Mouse (Mus musculus): ENCODE results near the gene Rbpjl.

The Rbpjl gene

DNA sequence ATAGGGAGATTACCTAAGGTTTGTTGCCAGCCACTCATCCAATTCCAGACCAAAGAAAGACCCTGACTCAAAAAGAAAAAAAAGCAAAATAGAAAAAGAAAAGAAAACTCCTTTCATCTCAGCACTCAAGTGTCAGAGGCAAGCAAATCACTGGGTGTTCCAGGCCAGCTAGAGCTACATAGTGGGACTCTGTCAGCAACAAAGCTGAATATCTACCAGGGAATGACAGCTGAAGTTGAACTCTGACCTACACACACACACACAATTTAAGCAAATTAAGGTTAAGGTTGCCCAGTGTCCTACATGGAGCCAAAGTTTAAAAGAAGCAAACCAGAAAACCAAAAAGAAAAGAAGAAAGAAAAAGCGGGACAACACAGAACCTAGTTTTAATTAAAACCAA is 45.2 kb downstream of the Rbpjl start:
- DNase-seq: no peak

DNA sequence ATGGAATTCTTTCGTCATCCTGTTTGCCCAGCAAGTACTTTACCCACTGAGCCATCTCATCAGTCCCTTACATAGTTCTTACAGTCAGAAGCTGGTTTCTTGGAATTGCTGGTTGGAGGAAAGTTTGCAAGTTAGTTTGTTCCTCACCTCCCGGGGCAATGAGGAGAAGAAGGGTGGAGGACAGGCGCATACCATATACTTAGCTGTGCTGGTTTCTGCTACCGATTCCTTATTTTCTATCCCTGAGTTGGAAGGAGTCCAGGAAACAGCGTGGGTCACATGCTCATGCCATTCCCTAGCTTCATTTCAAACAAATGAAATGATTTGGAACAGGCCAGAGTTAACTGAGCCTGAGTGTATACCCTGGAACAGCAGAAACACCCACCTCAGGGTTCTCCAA is 46.0 kb downstream of the Rbpjl start:
- no peak for DNase-seq

DNA sequence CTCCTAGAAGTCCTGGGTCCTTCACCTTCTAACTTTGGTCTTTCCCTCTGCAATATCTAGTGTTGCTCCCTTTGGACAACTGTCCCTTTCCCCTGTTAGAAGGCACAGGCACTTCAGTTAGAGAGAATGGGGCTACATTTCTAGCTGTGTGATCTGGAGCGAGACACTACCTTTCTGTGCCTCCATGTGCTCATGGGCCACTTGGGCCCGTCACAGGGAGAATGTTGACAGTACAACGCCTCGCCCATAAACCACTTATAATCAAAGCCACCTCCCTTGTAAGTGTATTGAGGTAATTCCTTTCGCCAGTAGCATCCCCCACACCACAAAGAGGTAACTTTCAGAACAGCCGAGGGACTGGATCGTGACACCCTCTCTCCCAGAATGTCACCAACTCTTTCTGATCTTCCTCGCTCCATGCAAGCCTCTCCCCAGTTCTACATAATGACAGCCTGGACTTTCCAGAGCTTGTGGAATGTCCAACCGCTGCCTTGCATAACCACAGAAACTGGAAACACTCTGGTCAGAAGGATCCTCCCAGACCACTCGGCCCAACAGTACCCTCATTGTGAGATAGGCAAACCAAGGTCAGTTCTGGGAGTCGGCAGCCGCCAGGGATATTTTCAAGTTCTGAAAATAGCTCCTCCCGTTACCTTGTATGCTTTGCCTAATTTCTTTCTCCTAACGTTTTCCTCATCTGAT is 46.6 kb downstream of the Rbpjl start:
- DNase-seq: no peak

DNA sequence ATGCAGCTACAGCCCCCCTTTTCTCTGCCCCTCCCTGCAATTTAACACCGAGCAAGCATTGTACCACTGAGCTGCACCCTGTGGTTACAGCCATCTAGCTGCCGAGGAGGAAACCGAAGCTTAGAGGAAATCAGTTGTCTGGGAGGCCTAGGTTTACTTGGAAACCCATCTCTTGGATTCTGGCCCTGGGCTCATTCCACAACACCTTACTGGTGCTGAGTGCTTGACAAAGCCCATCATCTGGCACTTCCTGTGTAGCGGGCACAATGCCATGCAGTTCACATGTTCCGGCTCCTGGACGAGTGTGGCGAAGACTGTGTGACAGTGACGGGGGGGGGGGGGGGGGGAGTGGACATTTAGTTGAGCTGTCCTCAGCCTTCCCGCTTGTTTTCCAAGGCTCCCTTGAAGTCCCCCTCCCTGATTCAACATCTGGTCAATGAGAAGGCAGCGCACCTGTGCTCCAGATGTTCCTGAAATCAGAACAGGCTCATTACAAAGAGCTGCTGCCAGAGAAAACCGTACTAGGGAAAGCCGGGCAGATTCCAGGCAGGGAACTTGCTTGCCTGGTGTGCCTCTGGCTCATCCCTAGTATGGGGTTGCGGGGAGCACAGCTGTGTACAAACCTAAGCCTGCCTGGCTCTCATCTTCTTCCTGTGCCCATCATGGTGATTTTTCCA is 49.2 kb downstream of the Rbpjl start:
- DNase-seq: no peak

DNA sequence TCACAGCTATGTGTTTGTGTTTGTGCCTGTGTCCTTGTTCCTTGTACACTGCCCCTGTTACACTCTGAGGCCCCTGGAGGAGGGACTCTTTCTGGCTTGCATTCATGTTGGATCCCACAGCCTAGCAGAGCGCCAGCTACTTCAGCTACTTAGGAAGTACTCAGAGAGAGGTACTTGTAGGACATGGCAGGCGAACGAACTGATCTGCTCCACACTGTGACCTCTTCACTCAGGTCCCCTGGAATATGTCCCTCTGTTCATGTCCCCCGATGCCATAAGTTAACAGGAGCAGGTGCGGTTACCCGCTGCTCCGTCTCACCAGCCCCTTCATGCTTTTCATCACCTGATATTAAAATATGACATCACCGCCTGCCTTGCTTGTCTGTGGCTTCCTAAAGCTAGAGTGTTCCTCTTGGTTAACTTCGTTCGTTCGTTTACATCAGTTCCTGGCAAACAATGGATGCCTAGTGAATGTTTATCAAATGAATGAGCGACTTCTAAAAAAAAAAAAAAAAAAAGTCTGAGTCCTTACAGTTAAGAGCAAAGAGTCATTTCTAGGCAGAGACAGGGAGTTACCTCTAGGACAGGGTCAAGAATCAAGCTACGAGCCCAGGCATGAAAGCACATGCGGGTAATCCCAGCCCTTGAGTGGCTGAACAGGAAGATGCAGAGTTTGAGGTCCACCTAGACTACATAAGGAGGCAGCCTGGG is 50.3 kb downstream of the Rbpjl start:
- DNase-seq: no peak

DNA sequence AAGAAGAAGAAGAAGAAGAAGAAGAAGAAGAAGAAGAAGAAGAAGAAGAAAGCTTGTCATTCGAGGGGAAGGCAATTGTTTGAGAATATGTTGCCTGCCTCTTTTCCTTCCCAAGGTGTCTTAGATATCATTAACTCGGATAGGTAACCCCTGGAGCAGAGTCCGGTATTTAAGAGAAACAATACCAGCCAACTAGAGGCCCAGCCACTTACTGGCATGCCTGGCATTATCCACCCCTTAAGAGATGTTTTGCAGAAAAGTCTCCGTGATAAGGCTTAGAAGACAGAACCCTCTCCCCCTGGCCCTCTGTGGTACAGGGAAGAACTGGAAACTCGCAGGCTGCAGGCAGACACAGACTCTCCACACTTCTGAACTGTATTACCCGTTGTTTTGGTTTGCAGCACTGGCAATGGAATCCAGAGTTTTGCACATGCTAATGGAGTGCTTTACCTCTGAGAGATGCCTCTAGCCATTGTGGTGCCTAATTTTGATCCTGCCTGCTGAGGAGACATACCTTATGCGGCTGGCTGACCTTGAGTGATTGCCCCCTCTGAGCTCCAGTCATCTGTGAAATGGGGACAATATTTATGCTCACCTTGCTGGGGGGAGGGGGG is 51.1 kb downstream of the Rbpjl start:
- DNase-seq: no peak

DNA sequence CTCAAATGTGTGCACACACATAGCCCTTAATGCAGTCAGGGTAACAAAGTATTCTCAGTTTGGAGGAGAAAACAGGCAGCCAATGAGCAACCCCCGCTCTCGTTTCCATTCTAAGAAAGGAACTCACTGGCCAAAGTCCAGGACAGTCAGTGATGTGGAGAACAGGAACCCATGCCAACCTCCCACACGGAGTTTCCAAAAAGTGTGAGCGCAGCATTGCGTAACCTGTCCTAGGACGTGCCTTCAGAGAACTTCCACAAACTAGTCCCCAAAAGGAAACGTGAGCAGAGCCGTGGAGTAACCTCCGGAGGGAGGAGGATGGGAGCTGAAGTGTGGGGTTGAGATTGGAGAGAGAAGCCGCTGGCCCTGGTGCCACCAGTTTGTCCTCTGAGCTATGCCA is 51.9 kb downstream of the Rbpjl start:
- DNase-seq: no peak

DNA sequence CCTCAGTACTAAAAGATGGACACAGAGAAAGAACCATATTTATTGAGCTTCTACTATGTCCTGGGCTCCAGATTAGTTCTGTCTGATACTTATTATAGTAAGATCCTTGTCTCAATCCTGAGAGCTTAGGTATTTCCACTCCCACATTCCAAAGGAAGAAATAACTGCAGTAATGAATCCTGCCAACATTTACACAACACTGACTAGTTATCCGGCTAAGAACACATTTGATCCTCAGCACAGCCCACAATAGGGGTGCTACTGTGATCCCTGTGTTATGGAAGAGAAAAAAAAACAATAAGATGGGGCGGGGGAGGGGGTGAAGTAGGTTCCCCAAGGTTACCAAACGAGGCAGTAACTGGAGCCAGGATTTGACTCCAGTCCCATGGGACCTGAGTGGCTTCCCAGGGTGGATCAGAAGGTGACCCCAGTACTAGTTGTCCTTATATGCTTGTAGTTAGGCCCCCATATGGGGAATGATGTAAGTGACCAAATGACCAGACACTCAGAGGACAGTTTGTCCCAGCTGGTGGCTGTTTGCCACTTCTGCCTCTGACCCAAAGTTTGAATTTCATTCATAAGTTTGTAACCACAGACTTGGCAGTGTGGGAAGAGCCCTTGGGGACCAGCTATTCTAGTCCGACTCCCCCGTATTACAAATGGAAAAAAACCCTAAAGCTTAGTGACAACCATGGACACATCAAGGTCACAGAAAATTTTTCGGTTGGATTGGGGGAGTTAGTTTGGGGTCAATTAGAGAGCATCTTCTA is 52.7 kb downstream of the Rbpjl start:
- DNase-seq: no peak

DNA sequence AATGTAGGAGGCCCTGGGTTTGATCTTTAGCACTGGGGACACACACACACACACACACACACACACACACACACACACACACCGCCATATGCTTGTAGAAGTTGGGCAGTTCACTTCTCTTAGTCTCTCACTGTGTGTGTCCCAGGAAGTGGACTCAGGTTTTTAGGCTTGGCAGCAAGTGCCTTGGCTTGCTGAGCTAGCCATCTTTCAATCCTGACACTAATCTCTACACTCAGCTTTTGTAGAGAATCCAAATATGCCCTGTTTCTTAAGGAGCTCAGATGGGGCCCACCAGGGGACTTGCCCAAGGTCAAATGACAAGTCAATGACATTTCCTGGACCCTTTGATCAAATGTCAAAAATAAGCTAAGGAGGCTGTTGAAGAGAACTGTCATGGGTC is 53.5 kb downstream of the Rbpjl start:
- DNase-seq: no peak

DNA sequence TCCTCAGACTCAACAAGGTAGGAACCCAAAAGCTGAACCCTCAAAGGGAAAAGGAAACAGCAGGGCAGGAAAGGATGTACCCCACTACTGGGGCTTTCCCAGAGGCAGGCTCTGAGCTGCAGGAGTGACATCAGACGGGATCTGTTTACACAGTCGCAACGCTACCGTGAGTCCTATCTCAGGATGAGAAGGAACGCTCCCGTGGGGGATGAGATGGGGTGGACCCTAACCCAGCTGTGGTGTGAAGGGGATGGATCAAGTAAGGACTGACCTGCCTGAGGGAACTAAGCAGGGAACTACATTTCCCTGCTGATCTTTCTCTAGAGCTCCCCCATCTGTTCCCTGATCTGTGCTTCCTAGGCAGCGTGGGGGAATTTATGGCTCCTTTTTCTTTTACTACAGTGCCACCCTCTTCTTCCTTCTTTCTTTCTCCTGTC is 53.9 kb downstream of the Rbpjl start, which contains the start of gene Sys1:
Sys1 (plus strand) TSS at position 101 of the 437 bp plus-strand sequence.
- no peak for DNase-seq

DNA sequence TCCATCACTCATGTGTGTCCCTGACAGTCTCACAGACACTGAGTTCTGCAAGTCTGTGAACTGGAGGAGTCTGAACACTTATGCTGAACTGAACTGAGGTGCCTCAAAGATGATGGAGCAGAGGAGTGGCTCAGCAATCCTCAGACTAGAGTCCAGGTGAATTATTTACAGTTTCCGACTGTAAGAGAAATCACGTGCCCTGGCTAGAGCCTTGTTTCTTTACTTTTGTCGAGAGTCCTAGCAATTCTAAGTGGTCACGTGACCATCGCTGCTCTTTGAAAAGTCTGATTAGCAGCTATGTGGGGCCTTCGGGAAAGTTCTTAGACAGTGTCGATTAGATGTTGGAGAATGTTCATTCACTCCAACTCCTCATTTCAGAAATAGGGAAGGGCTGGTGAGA is 55.0 kb downstream of the Rbpjl start:
- DNase-seq: no peak

DNA sequence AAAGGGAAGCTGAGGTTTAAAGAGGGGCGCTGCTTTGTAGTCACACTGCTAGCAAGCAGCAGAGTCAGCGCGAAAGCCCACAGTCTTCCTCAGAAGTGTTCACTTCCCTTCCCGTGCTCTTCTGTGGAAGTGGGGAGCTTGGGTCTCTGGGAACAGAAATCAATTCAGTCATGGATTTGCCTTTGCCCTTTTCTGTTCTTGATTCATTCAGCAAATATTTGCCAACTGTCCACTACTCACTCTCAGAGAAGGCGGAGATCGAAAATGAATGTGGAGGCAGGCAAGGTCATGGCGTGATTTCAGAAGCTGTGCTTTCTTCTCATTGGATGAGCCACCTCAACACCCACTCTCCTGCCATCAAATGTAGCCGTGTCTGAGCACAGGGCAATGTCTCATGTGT is 55.6 kb downstream of the Rbpjl start:
- no peak for DNase-seq

DNA sequence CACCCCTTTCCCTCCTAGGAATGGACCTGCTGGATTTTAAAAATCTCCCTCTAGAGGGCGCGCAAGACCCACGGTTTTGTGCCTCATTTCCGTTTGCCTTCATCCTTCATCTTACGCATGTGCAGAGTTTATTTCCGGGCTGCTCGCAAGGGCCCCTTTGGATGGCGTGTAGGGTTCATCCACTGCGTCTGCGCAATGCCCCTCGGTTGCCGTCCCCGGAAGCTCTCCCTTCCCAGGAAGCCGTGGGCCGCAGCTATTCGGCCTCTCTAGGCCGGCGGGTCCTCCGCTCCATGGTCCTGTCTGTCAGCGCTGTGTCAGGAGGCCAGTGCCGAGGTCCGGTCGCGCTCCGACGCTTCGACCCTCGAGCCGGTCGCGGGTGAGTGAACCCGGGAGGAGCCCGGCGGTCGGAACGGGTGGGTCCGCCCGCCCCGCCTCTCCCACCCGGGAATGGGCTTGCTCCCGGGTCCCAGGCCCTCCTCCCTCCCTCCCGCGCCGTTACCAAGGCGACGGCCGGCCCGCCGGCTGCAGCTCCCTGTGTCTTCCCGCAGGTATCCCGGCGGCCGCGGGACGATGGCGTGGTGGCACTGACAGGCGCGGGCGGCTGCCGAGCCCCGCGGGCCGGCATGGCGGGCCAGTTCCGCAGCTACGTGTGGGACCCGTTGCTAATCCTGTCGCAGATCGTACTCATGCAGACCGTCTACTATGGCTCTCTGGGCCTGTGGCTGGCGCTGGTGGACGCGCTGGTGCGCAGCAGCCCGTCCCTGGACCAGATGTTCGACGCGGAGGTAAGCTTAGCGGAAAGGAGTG is 58.0 kb downstream of the Rbpjl start, which contains the start of gene Gm20458:
Gm20458 (plus strand) TSS at position 223 of the 807 bp plus-strand sequence.
- peak; percentile 96 to 98 for DNase-seq

All from cerebellum, adult 18-20 months (tissue).